Mouse (Mus musculus): ENCODE data around the gene Rnf115. TPM values are rescaled to one million over a fixed set of nuclear protein-coding genes. Genes with fewer than 3 reads are reported as not detected.
A peak's percentile ranks its signal among the peaks of the same experiment; 100 is the strongest.
"Not testable (repeated sequence)": the region's sequence is repeated elsewhere in the genome, so short reads cannot be mapped to it uniquely, and the experiment has no call there.

Gene Rnf115
- polyA plus RNA-seq, 1 experiment from 2014 or later = 43.3 TPM

GRCm38 (mm10) chr3:96737013-96737740 is 9.7 kb downstream of the Rnf115 start:
- Histone ChIP-seq H3K36me3 (ENCODE audit: insufficient read depth, low read length) (no peaks in the 10 kb centered on the region), H3K9ac (replicated peaks; ENCODE audit: low read depth) (no peak overlapping the region), H3K4me3 (ENCODE audit: low read depth, low read length) (no peak overlapping the region), H3K9me3 (ENCODE audit: low read length) (no peaks in the 10 kb centered on the region), H3K4me1 (ENCODE audit: insufficient read depth, low read depth, low read length) (no peaks in the 10 kb centered on the region), H3K4me2 (replicated peaks; ENCODE audit: low read depth, low read length) (no peak overlapping the region), H3K27me3 (replicated peaks; ENCODE audit: insufficient read depth, low read length) (no peaks in the 10 kb centered on the region), H3K27ac (ENCODE audit: low read length) (no peak overlapping the region)
- TF ChIP-seq EP300 (IDR thresholded peaks at IDR 0.05) (no peak), CTCF (IDR thresholded peaks at IDR 0.05) (no peak)
- ATAC-seq (no peak), DNase-seq (ENCODE audit: low spot score) (no peak)
- WGBS = 33% methylated on average over 1 of the region's 1 CpGs

GRCm38 (mm10) chr3:96737995-96738394 is 10.5 kb downstream of the Rnf115 start:
- 87% methylated on average over 1 of the region's 1 CpGs for WGBS
- H3K4me2 ChIP-seq (replicated peaks; ENCODE audit: low read depth, low read length) = no peak overlapping the region
- no peak overlapping the region for H3K4me3 ChIP-seq (ENCODE audit: low read depth, low read length)
- H3K9ac ChIP-seq (replicated peaks; ENCODE audit: low read depth) = no peak overlapping the region
- no peak overlapping the region for H3K27ac ChIP-seq (ENCODE audit: low read length)
- H3K36me3 ChIP-seq (ENCODE audit: insufficient read depth, low read length) = no peaks in the 10 kb centered on the region
- no peaks in the 10 kb centered on the region for H3K9me3 ChIP-seq (ENCODE audit: low read length)
- no peaks in the 10 kb centered on the region for H3K27me3 ChIP-seq (replicated peaks; ENCODE audit: insufficient read depth, low read length)
- DNase-seq (ENCODE audit: low spot score) (peak; percentile 55), ATAC-seq (no peak)
- H3K4me1 ChIP-seq (ENCODE audit: insufficient read depth, low read depth, low read length) = no peaks in the 10 kb centered on the region
- TF ChIP-seq EP300 (IDR thresholded peaks at IDR 0.05) = no peak
- peak; percentile 63 for TF ChIP-seq CTCF (IDR thresholded peaks at IDR 0.05)

- not testable (repeated sequence) for H3K4me1 ChIP-seq (ENCODE audit: insufficient read depth, low read depth, low read length); H3K27me3 ChIP-seq (replicated peaks; ENCODE audit: insufficient read depth, low read length); DNase-seq (ENCODE audit: low spot score); H3K4me2 ChIP-seq (replicated peaks; ENCODE audit: low read depth, low read length); ATAC-seq; H3K9ac ChIP-seq (replicated peaks; ENCODE audit: low read depth); H3K27ac ChIP-seq (ENCODE audit: low read length); H3K9me3 ChIP-seq (ENCODE audit: low read length); H3K36me3 ChIP-seq (ENCODE audit: insufficient read depth, low read length); H3K4me3 ChIP-seq (ENCODE audit: low read depth, low read length)
- peak; percentile 17; the same call in 1 of the 2 replicates for TF ChIP-seq CTCF (IDR thresholded peaks at IDR 0.05)
Measured at GRCm38 (mm10) chr3:96740279-96740678, 12.8 kb downstream of the Rnf115 start.

- WGBS = 82% methylated on average over 3 of the region's 3 CpGs
- H3K4me2 ChIP-seq (replicated peaks; ENCODE audit: low read depth, low read length) = no peak overlapping the region
- H3K27me3 ChIP-seq (replicated peaks; ENCODE audit: insufficient read depth, low read length) = no peaks in the 10 kb centered on the region
- H3K27ac ChIP-seq (ENCODE audit: low read length) = no peak overlapping the region
- no peaks in the 10 kb centered on the region for H3K36me3 ChIP-seq (ENCODE audit: insufficient read depth, low read length)
- TF ChIP-seq CTCF (IDR thresholded peaks at IDR 0.05) (no peak), EP300 (IDR thresholded peaks at IDR 0.05) (no peak)
- no peaks in the 10 kb centered on the region for H3K9me3 ChIP-seq (ENCODE audit: low read length)
- H3K4me1 ChIP-seq (ENCODE audit: insufficient read depth, low read depth, low read length) = no peaks in the 10 kb centered on the region
- H3K9ac ChIP-seq (replicated peaks; ENCODE audit: low read depth) = no peak overlapping the region
- DNase-seq (ENCODE audit: low spot score) (peak; percentile 33), ATAC-seq (no peak)
- no peak overlapping the region for H3K4me3 ChIP-seq (ENCODE audit: low read depth, low read length)
Measured at GRCm38 (mm10) chr3:96744348-96744747, 16.9 kb downstream of the Rnf115 start.

- Histone ChIP-seq H3K9me3 (ENCODE audit: low read length) (no peaks in the 10 kb centered on the region), H3K27me3 (replicated peaks; ENCODE audit: insufficient read depth, low read length) (no peaks in the 10 kb centered on the region), H3K4me3 (ENCODE audit: low read depth, low read length) (no peak overlapping the region), H3K9ac (replicated peaks; ENCODE audit: low read depth) (no peak overlapping the region), H3K27ac (ENCODE audit: low read length) (no peak overlapping the region), H3K4me2 (replicated peaks; ENCODE audit: low read depth, low read length) (no peak overlapping the region), H3K4me1 (ENCODE audit: insufficient read depth, low read depth, low read length) (no peaks in the 10 kb centered on the region), H3K36me3 (ENCODE audit: insufficient read depth, low read length) (no peaks in the 10 kb centered on the region)
- WGBS = 38% methylated on average over 1 of the region's 1 CpGs
- ATAC-seq (no peak), DNase-seq (ENCODE audit: low spot score) (no peak)
- TF ChIP-seq EP300 (IDR thresholded peaks at IDR 0.05) (no peak), CTCF (IDR thresholded peaks at IDR 0.05) (no peak)
Measured at GRCm38 (mm10) chr3:96746829-96747228, 19.4 kb downstream of the Rnf115 start.

GRCm38 (mm10) chr3:96755935-96756334 is 28.5 kb downstream of the Rnf115 start:
- Histone ChIP-seq H3K9ac (replicated peaks; ENCODE audit: low read depth) (no peak overlapping the region), H3K27ac (ENCODE audit: low read length) (no peak overlapping the region), H3K4me1 (ENCODE audit: insufficient read depth, low read depth, low read length) (no peaks in the 10 kb centered on the region), H3K4me2 (replicated peaks; ENCODE audit: low read depth, low read length) (no peak overlapping the region), H3K27me3 (replicated peaks; ENCODE audit: insufficient read depth, low read length) (no peaks in the 10 kb centered on the region), H3K36me3 (ENCODE audit: insufficient read depth, low read length) (no peaks in the 10 kb centered on the region), H3K9me3 (ENCODE audit: low read length) (no peaks in the 10 kb centered on the region), H3K4me3 (ENCODE audit: low read depth, low read length) (no peak overlapping the region)
- DNase-seq (ENCODE audit: low spot score) (no peak), ATAC-seq (no peak)
- TF ChIP-seq EP300 (IDR thresholded peaks at IDR 0.05) (no peak), CTCF (IDR thresholded peaks at IDR 0.05) (no peak)
- WGBS = 85% methylated on average over 1 of the region's 1 CpGs
